Mouse (Mus musculus): ENCODE data around the gene Psmd4. TPM values are rescaled to one million over a fixed set of nuclear protein-coding genes. Genes with fewer than 3 reads are reported as not detected.

The Psmd4 gene
- total and polyA plus RNA-seq, 3 experiments, result 258 to 332 (median 284) TPM

DNA sequence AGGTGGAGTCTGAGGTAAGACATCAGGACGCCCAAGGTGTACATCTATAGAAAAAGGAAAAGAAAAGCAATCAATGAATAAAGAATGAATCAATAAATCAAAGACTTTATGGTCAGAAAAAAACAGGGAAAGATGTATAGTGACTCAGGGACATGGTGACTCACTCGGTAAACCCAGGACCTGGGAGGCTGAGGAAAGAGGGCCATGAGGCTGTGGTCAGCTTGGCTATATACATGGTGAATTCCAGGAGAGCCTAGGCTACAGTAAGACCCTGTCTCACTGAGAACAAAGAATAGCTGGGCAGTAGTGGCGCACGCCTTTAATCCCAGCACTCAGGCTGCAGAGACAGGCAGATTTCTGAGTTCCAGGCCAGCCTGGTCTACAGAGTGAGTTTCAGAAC lies 21.3 kb upstream of the Psmd4 start:
- peaks cover 70 to 93% of the 10 kb centered on the region in 2 experiments for H3K36me3 ChIP-seq (replicated peaks in 1 of 2; ENCODE audit: control insufficient read depth in 1 of 2, insufficient read depth in 1 of 2, low read length in 1 of 2)
- no peak overlapping the region for H3K4me2 ChIP-seq (ENCODE audit: insufficient read depth, low read depth, poor library complexity, severe bottlenecking)
- dilution Hi-C loops (cut with MboI; ENCODE audit: extremely low pct_ligation_motif_present, extremely low pct_unique_long_range_greater_than_20kb, low sequenced_read_pairs) (no loop called here), in situ Hi-C loops (cut with MboI; ENCODE audit: low pct_ligation_motif_present, low pct_unique_long_range_greater_than_20kb, low sequenced_read_pairs) (no loop called here)
- no peaks in the 10 kb centered on the region for H3K9me3 ChIP-seq (replicated peaks; ENCODE audit: low read length)
- H3K4me1 ChIP-seq (ENCODE audit: control insufficient read depth in 1 of 2, insufficient read depth in 2 of 2), result peaks cover 0 to 8% of the 10 kb centered on the region in 2 experiments; a peak in 2 of 4 replicates
- H3K27me3 ChIP-seq (replicated peaks), result no peaks in the 10 kb centered on the region
- no peak overlapping the region for H3K27ac ChIP-seq (ENCODE audit: insufficient read depth, low read depth)
- DNase-seq (ENCODE audit: extremely low read depth), result no peak
- H3K79me2 ChIP-seq (replicated peaks; ENCODE audit: control insufficient read depth, extremely low read depth, insufficient read depth, poor library complexity, severe bottlenecking), result no peaks in the 10 kb centered on the region
- no peak overlapping the region for H3K4me3 ChIP-seq (replicated peaks in 1 of 3; ENCODE audit: low read depth in 2 of 3, low read length in 2 of 3, poor library complexity in 1 of 3)
- TF ChIP-seq POLR2AphosphoS2 (IDR thresholded peaks at IDR 0.05; ENCODE audit: low read depth, low read length) (no peak), HCFC1 (IDR thresholded peaks at IDR 0.05; ENCODE audit: low read depth, low read length) (no peak), RCOR1 (conservative IDR thresholded peaks at IDR 0.05; ENCODE audit: low read depth, low read length) (no peak), JUND (conservative IDR thresholded peaks at IDR 0.05; ENCODE audit: low read depth, low read length) (no peak), ETS1 (conservative IDR thresholded peaks at IDR 0.05; ENCODE audit: low read depth, low read length) (no peak)
- H3K9ac ChIP-seq (ENCODE audit: insufficient read depth, low read depth), result no peak overlapping the region

- no peak for TF ChIP-seq GABPA (IDR thresholded peaks at IDR 0.05; ENCODE audit: insufficient replicate concordance, low read depth, low read length)
- no peak for TF ChIP-seq ZMIZ1 (IDR thresholded peaks at IDR 0.05; ENCODE audit: low read depth, low read length)
- no peak for TF ChIP-seq RCOR1 (conservative IDR thresholded peaks at IDR 0.05; ENCODE audit: low read depth, low read length)
- no peak for TF ChIP-seq SIN3A (IDR thresholded peaks at IDR 0.05; ENCODE audit: low read length)
- no peak for TF ChIP-seq TBP (conservative IDR thresholded peaks at IDR 0.05; ENCODE audit: low read depth, low read length)
- TF ChIP-seq MYC (IDR thresholded peaks at IDR 0.05; ENCODE audit: low read depth, low read length), result no peak
- TF ChIP-seq KAT2A (IDR thresholded peaks at IDR 0.05; ENCODE audit: insufficient replicate concordance, low read length), result no peak
- TF ChIP-seq MAFK (IDR thresholded peaks at IDR 0.05; ENCODE audit: insufficient replicate concordance, low read length), result no peak
- no peak for TF ChIP-seq MAX (IDR thresholded peaks at IDR 0.05; ENCODE audit: low read length)
- no peak for TF ChIP-seq PAX5 (IDR thresholded peaks at IDR 0.05; ENCODE audit: low read length)
- TF ChIP-seq CTCF (conservative IDR thresholded peaks at IDR 0.05 in 1 of 2, IDR thresholded peaks at IDR 0.05 in 1 of 2; ENCODE audit: low read depth in 2 of 2, low read length in 2 of 2), result no peak
- no peak for TF ChIP-seq JUND (conservative IDR thresholded peaks at IDR 0.05; ENCODE audit: low read depth, low read length)
- TF ChIP-seq ETS1 (conservative IDR thresholded peaks at IDR 0.05; ENCODE audit: low read depth, low read length), result no peak
- no peak for TF ChIP-seq ZNF384 (IDR thresholded peaks at IDR 0.05; ENCODE audit: low read depth, low read length)
- TF ChIP-seq UBTF (IDR thresholded peaks at IDR 0.05; ENCODE audit: low read depth, low read length), result no peak
- no peak for TF ChIP-seq NRF1 (IDR thresholded peaks at IDR 0.05; ENCODE audit: low read depth, low read length)
- no peak for TF ChIP-seq MEF2A (IDR thresholded peaks at IDR 0.05; ENCODE audit: borderline replicate concordance, low read depth, low read length)
- Histone ChIP-seq H3K27ac (ENCODE audit: insufficient read depth, low read depth) (no peak overlapping the region), H3K4me2 (ENCODE audit: insufficient read depth, low read depth, poor library complexity, severe bottlenecking) (no peak overlapping the region), H3K9me3 (replicated peaks; ENCODE audit: low read length) (no peaks in the 10 kb centered on the region), H3K36me3 (replicated peaks in 1 of 2; ENCODE audit: control insufficient read depth in 1 of 2, insufficient read depth in 1 of 2, low read length in 1 of 2) (peaks cover 39 to 61% of the 10 kb centered on the region in 2 experiments), H3K79me2 (replicated peaks; ENCODE audit: control insufficient read depth, extremely low read depth, insufficient read depth, poor library complexity, severe bottlenecking) (no peaks in the 10 kb centered on the region), H3K9ac (ENCODE audit: insufficient read depth, low read depth) (no peak overlapping the region), H3K4me3 (replicated peaks in 1 of 3; ENCODE audit: low read depth in 2 of 3, low read length in 2 of 3, poor library complexity in 1 of 3) (no peak overlapping the region), H3K4me1 (ENCODE audit: control insufficient read depth in 1 of 2, insufficient read depth in 2 of 2) (peaks cover 0 to 10% of the 10 kb centered on the region in 2 experiments; a peak in 2 of 4 replicates), H3K27me3 (replicated peaks) (no peaks in the 10 kb centered on the region)
- dilution Hi-C loops (cut with MboI; ENCODE audit: extremely low pct_ligation_motif_present, extremely low pct_unique_long_range_greater_than_20kb, low sequenced_read_pairs), result no loop called here
- DNase-seq (ENCODE audit: extremely low read depth), result no peak
- in situ Hi-C loops (cut with MboI; ENCODE audit: low pct_ligation_motif_present, low pct_unique_long_range_greater_than_20kb, low sequenced_read_pairs), result no loop called here
Observed at GRCm38 (mm10) chr3:95058078-95058477, 15.7 kb upstream of the Psmd4 start.
